13 mouse cellular contexts compared by ENCODE assay signal in genomic region chr6:125461325-125461724, GRCm38 (mm10).
"Had no signal": no experiment of that assay in that cellular context is flagged by ENCODE, and none has a peak within 500 bp of the region (broad histone marks: within the 10 kb centered on the region; RNA-seq: fewer than 3 reads in every experiment).

No protein-coding gene starts in this region.

- H3K27me3 ChIP-seq: limb, embryonic 13.5 days; midbrain, embryonic 12.5 days; neural tube, embryonic 13.5 days had no signal

- H3K9me3 ChIP-seq: limb, embryonic 13.5 days; midbrain, embryonic 12.5 days; neural tube, embryonic 13.5 days had no signal

- H3K4me2 ChIP-seq: limb, embryonic 13.5 days; midbrain, embryonic 12.5 days; neural tube, embryonic 13.5 days had no signal

- H3K4me3 ChIP-seq: limb, embryonic 13.5 days; midbrain, embryonic 12.5 days; neural tube, embryonic 13.5 days had no signal

- H3K9ac ChIP-seq: limb, embryonic 13.5 days; liver, embryonic 14.5 days; midbrain, embryonic 12.5 days; neural tube, embryonic 13.5 days had no signal

- H3K27ac ChIP-seq: limb, embryonic 13.5 days; liver, embryonic 14.5 days; midbrain, embryonic 12.5 days; neural tube, embryonic 13.5 days had no signal

- DNase-seq: kidney, adult 18-20 months; kidney, postnatal 14 days; left cerebral cortex, postnatal 4 days; lung, adult 18-20 months; lung, postnatal 4 days; right cerebral cortex, postnatal 25 days; thymus, postnatal 4 days had no signal

- ATAC-seq: lung, postnatal 0 days; midbrain, embryonic 16.5 days had no signal

- H3K36me3 ChIP-seq: midbrain, embryonic 12.5 days had no signal

- H3K4me1 ChIP-seq: midbrain, embryonic 12.5 days had no signal
